Mouse (Mus musculus): ENCODE results near the gene Adora2a. TPM values are rescaled to one million over a fixed set of nuclear protein-coding genes. Genes with fewer than 3 reads are reported as not detected.
"Not testable (repeated sequence)": the region's sequence is repeated elsewhere in the genome, so short reads cannot be mapped to it uniquely, and the experiment has no call there.

The Adora2a gene
- total and polyA plus RNA-seq, 3 experiments, result 0.04 TPM; not detected in 2

GRCm38 (mm10) chr10:75339377-75339776, 22.7 kb downstream of the Adora2a start:
- TF ChIP-seq BHLHE40 (IDR thresholded peaks at IDR 0.05; ENCODE audit: borderline replicate concordance, low read depth, low read length) (no peak), SIN3A (IDR thresholded peaks at IDR 0.05; ENCODE audit: low read length) (no peak), MXI1 (IDR thresholded peaks at IDR 0.05; ENCODE audit: low read depth, low read length) (no peak), GABPA (IDR thresholded peaks at IDR 0.05; ENCODE audit: low read depth, low read length) (no peak), E2F4 (IDR thresholded peaks at IDR 0.05; ENCODE audit: borderline replicate concordance, low read depth, low read length) (no peak), NELFE (IDR thresholded peaks at IDR 0.05; ENCODE audit: low read depth, low read length) (no peak), GATA1 (IDR thresholded peaks at IDR 0.05; ENCODE audit: low read depth, low read length) (no peak), MYB (IDR thresholded peaks at IDR 0.05; ENCODE audit: low read depth, low read length) (no peak), USF1 (IDR thresholded peaks at IDR 0.05; ENCODE audit: low read depth, low read length) (no peak), RCOR1 (IDR thresholded peaks at IDR 0.05; ENCODE audit: low read depth, low read length) (no peak), MYC (IDR thresholded peaks at IDR 0.05; ENCODE audit: low read depth, low read length) (no peak)
- no peak overlapping the region for H3K27ac ChIP-seq (ENCODE audit: control insufficient read depth, low read depth, low read length)
- H3K36me3 ChIP-seq (ENCODE audit: control insufficient read depth in 1 of 2, insufficient read depth in 2 of 2, low read length in 2 of 2), result no peaks in the 10 kb centered on the region
- H3K4me3 ChIP-seq (ENCODE audit: control insufficient read depth in 1 of 2, insufficient read depth in 1 of 2, low read depth in 2 of 2, low read length in 2 of 2), result no peak overlapping the region
- DNase-seq (ENCODE audit: low read depth, low spot score), result no peak
- H3K9me3 ChIP-seq (replicated peaks; ENCODE audit: insufficient read depth, low read length), result no peaks in the 10 kb centered on the region
- H3K27me3 ChIP-seq (ENCODE audit: control insufficient read depth in 1 of 2, insufficient read depth in 2 of 2, low read length in 2 of 2), result no peaks in the 10 kb centered on the region
- H3K9ac ChIP-seq (ENCODE audit: control insufficient read depth, low read depth, low read length, poor library complexity, severe bottlenecking), result no peak overlapping the region
- H3K79me2 ChIP-seq (ENCODE audit: control insufficient read depth, insufficient read depth, low read length, poor library complexity), result no peaks in the 10 kb centered on the region
- no peaks in the 10 kb centered on the region for H3K4me1 ChIP-seq (ENCODE audit: control insufficient read depth in 1 of 2, insufficient read depth in 2 of 2, low read length in 2 of 2)

- H3K4me1 ChIP-seq (ENCODE audit: control insufficient read depth in 1 of 2, insufficient read depth in 2 of 2, low read length in 2 of 2), result no peaks in the 10 kb centered on the region
- H3K27me3 ChIP-seq (ENCODE audit: control insufficient read depth in 1 of 2, insufficient read depth in 2 of 2, low read length in 2 of 2), result peaks cover 0 to 3% of the 10 kb centered on the region in 2 experiments; a peak in 2 of 4 replicates
- no peaks in the 10 kb centered on the region for H3K9me3 ChIP-seq (replicated peaks; ENCODE audit: insufficient read depth, low read length)
- no peaks in the 10 kb centered on the region for H3K36me3 ChIP-seq (ENCODE audit: control insufficient read depth in 1 of 2, insufficient read depth in 2 of 2, low read length in 2 of 2)
- TF ChIP-seq HCFC1 (IDR thresholded peaks at IDR 0.05; ENCODE audit: low read depth, low read length), result no peak
- TF ChIP-seq EP300 (IDR thresholded peaks at IDR 0.05; ENCODE audit: low read depth in 1 of 2, low read length in 2 of 2), result no peak
- no peak for TF ChIP-seq MYB (IDR thresholded peaks at IDR 0.05; ENCODE audit: low read depth, low read length)
- TF ChIP-seq RCOR1 (IDR thresholded peaks at IDR 0.05; ENCODE audit: low read depth, low read length), result no peak
- TF ChIP-seq USF1 (IDR thresholded peaks at IDR 0.05; ENCODE audit: low read depth, low read length), result no peak
- no peak for TF ChIP-seq MAFK (IDR thresholded peaks at IDR 0.05; ENCODE audit: borderline replicate concordance, low read depth, low read length)
- no peak for TF ChIP-seq MXI1 (IDR thresholded peaks at IDR 0.05; ENCODE audit: low read depth, low read length)
- TF ChIP-seq NRF1 (IDR thresholded peaks at IDR 0.05; ENCODE audit: insufficient read depth, low read depth, low read length, poor library complexity, severe bottlenecking), result no peak
- TF ChIP-seq NELFE (IDR thresholded peaks at IDR 0.05; ENCODE audit: low read depth, low read length), result no peak
- no peak for TF ChIP-seq ZKSCAN1 (IDR thresholded peaks at IDR 0.05; ENCODE audit: low read depth, low read length)
- TF ChIP-seq JUND (IDR thresholded peaks at IDR 0.05; ENCODE audit: low read depth, low read length), result no peak
- TF ChIP-seq MAX (IDR thresholded peaks at IDR 0.05; ENCODE audit: low read length), result no peak
- no peak overlapping the region for H3K9ac ChIP-seq (ENCODE audit: control insufficient read depth, low read depth, low read length, poor library complexity, severe bottlenecking)
- H3K27ac ChIP-seq (ENCODE audit: control insufficient read depth, low read depth, low read length), result no peak overlapping the region
- no peak for DNase-seq (ENCODE audit: low read depth, low spot score)
- H3K79me2 ChIP-seq (ENCODE audit: control insufficient read depth, insufficient read depth, low read length, poor library complexity), result no peaks in the 10 kb centered on the region
- H3K4me3 ChIP-seq (ENCODE audit: control insufficient read depth in 1 of 2, insufficient read depth in 1 of 2, low read depth in 2 of 2, low read length in 2 of 2), result no peak overlapping the region
Observed at GRCm38 (mm10) chr10:75341936-75342335, 25.3 kb downstream of the Adora2a start.

DNA sequence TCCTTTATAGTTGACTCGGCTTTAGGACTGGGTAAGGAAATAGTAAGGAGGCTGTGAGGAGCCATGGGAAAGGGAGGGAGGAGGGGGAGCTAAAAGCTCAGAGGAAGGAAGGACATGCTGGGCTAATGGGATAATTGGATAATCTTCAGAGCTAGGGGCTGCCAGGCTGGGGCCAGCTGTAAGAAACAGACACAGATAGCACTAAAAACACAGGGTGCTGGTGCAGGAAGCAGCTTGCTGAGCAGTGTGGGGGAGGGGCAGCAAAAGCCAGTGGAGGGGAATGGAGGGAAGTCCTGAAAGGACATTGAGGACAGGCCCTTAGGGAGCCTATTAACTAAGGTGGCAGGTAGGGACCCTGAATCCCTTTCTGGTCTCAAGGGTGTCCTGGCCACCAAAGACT, 27.9 kb downstream of the Adora2a start:
- DNase-seq (ENCODE audit: low read depth, low spot score); H3K4me3 ChIP-seq (ENCODE audit: control insufficient read depth in 1 of 2, insufficient read depth in 1 of 2, low read depth in 2 of 2, low read length in 2 of 2); H3K36me3 ChIP-seq (ENCODE audit: control insufficient read depth in 1 of 2, insufficient read depth in 2 of 2, low read length in 2 of 2); H3K9ac ChIP-seq (ENCODE audit: control insufficient read depth, low read depth, low read length, poor library complexity, severe bottlenecking); H3K27me3 ChIP-seq (ENCODE audit: control insufficient read depth in 1 of 2, insufficient read depth in 2 of 2, low read length in 2 of 2); H3K4me1 ChIP-seq (ENCODE audit: control insufficient read depth in 1 of 2, insufficient read depth in 2 of 2, low read length in 2 of 2); H3K27ac ChIP-seq (ENCODE audit: control insufficient read depth, low read depth, low read length); H3K9me3 ChIP-seq (replicated peaks; ENCODE audit: insufficient read depth, low read length); H3K79me2 ChIP-seq (ENCODE audit: control insufficient read depth, insufficient read depth, low read length, poor library complexity): not testable (repeated sequence)
